Mouse (Mus musculus): ENCODE measurements at regions not wholly inside any gene's neighbourhood (a gene's known extent, or its start where the extent isn't known, plus 50 kb on each side); places are given as distances from the start of the nearest gene placed in this dataset.

GRCm38 (mm10) chr1:132802380-132802779 is 60.8 kb upstream of the Nfasc start:
- TF ChIP-seq CTCF (conservative IDR thresholded peaks at IDR 0.05 in 1 of 2, IDR thresholded peaks at IDR 0.05 in 1 of 2; ENCODE audit: low read depth in 2 of 2, low read length in 2 of 2) (peak in 1 of 2 experiments; percentile 39; a peak in 2 of 4 replicates), POLR2A (IDR thresholded peaks at IDR 0.05; ENCODE audit: low read depth, low read length) (no peak), ETS1 (conservative IDR thresholded peaks at IDR 0.05; ENCODE audit: low read depth, low read length) (no peak), TCF12 (IDR thresholded peaks at IDR 0.05; ENCODE audit: low read depth, low read length) (no peak), MEF2A (IDR thresholded peaks at IDR 0.05; ENCODE audit: borderline replicate concordance, low read depth, low read length) (no peak), RCOR1 (conservative IDR thresholded peaks at IDR 0.05; ENCODE audit: low read depth, low read length) (no peak), POLR2AphosphoS2 (IDR thresholded peaks at IDR 0.05; ENCODE audit: low read depth, low read length) (no peak), NELFE (IDR thresholded peaks at IDR 0.05; ENCODE audit: low read depth, low read length) (no peak), E2F4 (IDR thresholded peaks at IDR 0.05; ENCODE audit: insufficient replicate concordance, low read depth, low read length) (no peak), HCFC1 (IDR thresholded peaks at IDR 0.05; ENCODE audit: low read depth, low read length) (no peak), NRF1 (IDR thresholded peaks at IDR 0.05; ENCODE audit: low read depth, low read length) (no peak), ZC3H11A (IDR thresholded peaks at IDR 0.05; ENCODE audit: low read depth, low read length) (no peak), JUN (IDR thresholded peaks at IDR 0.05; ENCODE audit: insufficient read depth, low read depth, low read length) (no peak)

Measured in CH12.LX (cell line).